Mouse (Mus musculus): ENCODE measurements around the gene Arhgap11a. TPM values are rescaled to one million over a fixed set of nuclear protein-coding genes. Genes with fewer than 3 reads are reported as not detected.

Arhgap11a gene
- polyA plus RNA-seq, 1 experiment = 1.2 TPM

GRCm38 (mm10) chr2:113845081-113845480 lies 3.4 kb downstream of the Arhgap11a start:
- TF ChIP-seq POLR2A (IDR thresholded peaks at IDR 0.05; ENCODE audit: borderline replicate concordance, extremely low read depth, low read depth, low read length) (no peak), CTCF (IDR thresholded peaks at IDR 0.05; ENCODE audit: insufficient read depth, low read length) (no peak)
- WGBS = 45% methylated on average over 4 of the region's 4 CpGs

GRCm38 (mm10) chr2:113841656-113842437 lies 6.6 kb downstream of the Arhgap11a start:
- TF ChIP-seq POLR2A (IDR thresholded peaks at IDR 0.05; ENCODE audit: borderline replicate concordance, extremely low read depth, low read depth, low read length) = no peak
- 80% methylated on average over 4 of the region's 4 CpGs for WGBS
- Histone ChIP-seq H3K4me3 (replicated peaks; ENCODE audit: extremely low read depth, low read depth, low read length) (no peak overlapping the region), H3K4me1 (ENCODE audit: control insufficient read depth, insufficient read depth, low read length) (no peaks in the 10 kb centered on the region)
- DNase-seq = no peak

More at GRCm38 (mm10) chr2:113845081-113845480, 3.4 kb downstream of the Arhgap11a start:
- peaks cover 2% of the 10 kb centered on the region; the same call in 1 of the 2 replicates for H3K4me1 ChIP-seq (ENCODE audit: control insufficient read depth, insufficient read depth, low read length)
- no peak for DNase-seq
- no peak overlapping the region for H3K4me3 ChIP-seq (replicated peaks; ENCODE audit: extremely low read depth, low read depth, low read length)

- WGBS = 61% methylated on average over 4 of the region's 4 CpGs
- no peak overlapping the region for H3K4me3 ChIP-seq (replicated peaks; ENCODE audit: extremely low read depth, low read depth, low read length)
- DNase-seq = no peak
- TF ChIP-seq CTCF (IDR thresholded peaks at IDR 0.05; ENCODE audit: insufficient read depth, low read length) (no peak), POLR2A (IDR thresholded peaks at IDR 0.05; ENCODE audit: borderline replicate concordance, extremely low read depth, low read depth, low read length) (no peak)
- no peaks in the 10 kb centered on the region for H3K4me1 ChIP-seq (ENCODE audit: control insufficient read depth, insufficient read depth, low read length)
Observed at GRCm38 (mm10) chr2:113839488-113839887, 9.0 kb downstream of the Arhgap11a start.

- TF ChIP-seq CTCF (IDR thresholded peaks at IDR 0.05; ENCODE audit: insufficient read depth, low read length) (no peak), POLR2A (IDR thresholded peaks at IDR 0.05; ENCODE audit: borderline replicate concordance, extremely low read depth, low read depth, low read length) (no peak)
- no peak for DNase-seq
- Histone ChIP-seq H3K4me3 (replicated peaks; ENCODE audit: extremely low read depth, low read depth, low read length) (no peak overlapping the region), H3K4me1 (ENCODE audit: control insufficient read depth, insufficient read depth, low read length) (no peaks in the 10 kb centered on the region)
- 93% methylated on average over 3 of the region's 3 CpGs for WGBS
Observed at GRCm38 (mm10) chr2:113835219-113835618, 13.2 kb downstream of the Arhgap11a start.

- WGBS = 21% methylated on average over 23 of the region's 23 CpGs
- DNase-seq = peak; percentile 37
- Histone ChIP-seq H3K4me1 (ENCODE audit: control insufficient read depth, insufficient read depth, low read length) (peaks cover 4% of the 10 kb centered on the region), H3K4me3 (replicated peaks; ENCODE audit: extremely low read depth, low read depth, low read length) (peak within 1 kb of the TSS; percentile 49)
- TF ChIP-seq POLR2A (IDR thresholded peaks at IDR 0.05; ENCODE audit: borderline replicate concordance, extremely low read depth, low read depth, low read length) (no peak), CTCF (IDR thresholded peaks at IDR 0.05; ENCODE audit: insufficient read depth, low read length) (no peak)
Observed at GRCm38 (mm10) chr2:113828943-113829882, 19.2 kb downstream of the Arhgap11a start, which contains the start of gene Scg5. Gene Scg5, minus strand, starts transcription at chr2:113829121.

- peak overlapping the region; percentile 49 for H3K4me3 ChIP-seq (replicated peaks; ENCODE audit: extremely low read depth, low read depth, low read length)
- peaks cover 4% of the 10 kb centered on the region for H3K4me1 ChIP-seq (ENCODE audit: control insufficient read depth, insufficient read depth, low read length)
- TF ChIP-seq POLR2A (IDR thresholded peaks at IDR 0.05; ENCODE audit: borderline replicate concordance, extremely low read depth, low read depth, low read length) = no peak
- no peak for TF ChIP-seq CTCF (IDR thresholded peaks at IDR 0.05; ENCODE audit: insufficient read depth, low read length)
- DNase-seq = no peak
- 33% methylated on average over 17 of the region's 17 CpGs for WGBS
Observed at GRCm38 (mm10) chr2:113828086-113828942, 20.1 kb downstream of the Arhgap11a start.

- WGBS = 0% methylated on average over 2 of the region's 2 CpGs
- DNase-seq = no peak
- Histone ChIP-seq H3K4me3 (replicated peaks; ENCODE audit: extremely low read depth, low read depth, low read length) (no peak overlapping the region), H3K4me1 (ENCODE audit: control insufficient read depth, insufficient read depth, low read length) (peaks cover 2% of the 10 kb centered on the region)
- TF ChIP-seq CTCF (IDR thresholded peaks at IDR 0.05; ENCODE audit: insufficient read depth, low read length) = peak; percentile 76
- TF ChIP-seq POLR2A (IDR thresholded peaks at IDR 0.05; ENCODE audit: borderline replicate concordance, extremely low read depth, low read depth, low read length) = no peak
Observed at GRCm38 (mm10) chr2:113823909-113824308, 24.6 kb downstream of the Arhgap11a start.

- TF ChIP-seq POLR2A (IDR thresholded peaks at IDR 0.05; ENCODE audit: borderline replicate concordance, extremely low read depth, low read depth, low read length) = no peak
- no peak for TF ChIP-seq CTCF (IDR thresholded peaks at IDR 0.05; ENCODE audit: insufficient read depth, low read length)
- Histone ChIP-seq H3K4me3 (replicated peaks; ENCODE audit: extremely low read depth, low read depth, low read length) (no peak overlapping the region), H3K4me1 (ENCODE audit: control insufficient read depth, insufficient read depth, low read length) (no peaks in the 10 kb centered on the region)
- WGBS = 95% methylated on average over 8 of the region's 8 CpGs
- no peak for DNase-seq
Observed at GRCm38 (mm10) chr2:113822367-113822766, 26.1 kb downstream of the Arhgap11a start.

Data from lung, adult 2 months (tissue).